Mouse (Mus musculus) forelimb bud, embryonic 11.5 days (tissue): ENCODE data around the gene Gm26620.

Source experiments
- DNase-seq: peaks from one replicate; pipeline ENCODE4 v3.0.0-alpha.2; 2012; ENCODE audit warnings: low read depth, low spot score

The Gm26620 gene

GRCm38 (mm10) chr1:170911907-170912660 lies 27.2 kb downstream of the Gm26620 start:
- DNase-seq: no peak

- DNase-seq: no peak
Observed at GRCm38 (mm10) chr1:170912891-170913615, 28.2 kb downstream of the Gm26620 start, which contains the start of gene Fcrlb. Gene Fcrlb, minus strand, starts transcription at chr1:170912941.

- no peak for DNase-seq
Observed at GRCm38 (mm10) chr1:170915657-170916056, 30.8 kb downstream of the Gm26620 start.

- DNase-seq: no peak
Observed at GRCm38 (mm10) chr1:170919308-170919707, 34.4 kb downstream of the Gm26620 start.

GRCm38 (mm10) chr1:170924485-170924884 lies 39.6 kb downstream of the Gm26620 start:
- no peak for DNase-seq

GRCm38 (mm10) chr1:170926941-170927340 lies 42.1 kb downstream of the Gm26620 start:
- no peak for DNase-seq

- DNase-seq: no peak
Observed at GRCm38 (mm10) chr1:170927378-170927777, 42.5 kb downstream of the Gm26620 start, which contains the start of gene Fcrla. Gene Fcrla, minus strand, starts transcription at chr1:170927583.

GRCm38 (mm10) chr1:170928467-170928866 lies 43.6 kb downstream of the Gm26620 start:
- no peak for DNase-seq

- no peak for DNase-seq
Observed at GRCm38 (mm10) chr1:170929245-170929644, 44.4 kb downstream of the Gm26620 start.

- DNase-seq: no peak
Observed at GRCm38 (mm10) chr1:170932043-170932442, 47.2 kb downstream of the Gm26620 start.

GRCm38 (mm10) chr1:170933386-170933920 lies 48.6 kb downstream of the Gm26620 start:
- no peak for DNase-seq

- DNase-seq: no peak
Observed at GRCm38 (mm10) chr1:170933940-170934339, 49.1 kb downstream of the Gm26620 start.

- no peak for DNase-seq
Observed at GRCm38 (mm10) chr1:170934383-170934782, 49.5 kb downstream of the Gm26620 start.
